Mouse (Mus musculus) monocyte, adult 5-6 weeks (primary cell): Measurements from ENCODE around the gene Sapcd1. TPM values are rescaled to one million over a fixed set of nuclear protein-coding genes. Genes with fewer than 3 reads are reported as not detected.

Experiments used
- ATAC-seq: fragments of 153-309, 156-312 bp; replicated peaks from 2 replicates; pipeline ENCODE4 v1.8.0; 2017; ENCODE audit warnings: mild to moderate bottlenecking; ENCODE audit not compliant: low TSS enrichment, insufficient number of reproducible peaks, severe bottlenecking, poor library complexity, low FRiP score
- total RNA-seq: library from RNA; stranded (forward); fragments of 200-1000, 200-491, 200-594 nt; gene quantifications from 3 replicates; pipeline ENCODE4 v1.2.3, GENCODE M21; 2017

Sapcd1 gene
- total RNA-seq, 1 experiment from 2014 or later = not detected

DNA sequence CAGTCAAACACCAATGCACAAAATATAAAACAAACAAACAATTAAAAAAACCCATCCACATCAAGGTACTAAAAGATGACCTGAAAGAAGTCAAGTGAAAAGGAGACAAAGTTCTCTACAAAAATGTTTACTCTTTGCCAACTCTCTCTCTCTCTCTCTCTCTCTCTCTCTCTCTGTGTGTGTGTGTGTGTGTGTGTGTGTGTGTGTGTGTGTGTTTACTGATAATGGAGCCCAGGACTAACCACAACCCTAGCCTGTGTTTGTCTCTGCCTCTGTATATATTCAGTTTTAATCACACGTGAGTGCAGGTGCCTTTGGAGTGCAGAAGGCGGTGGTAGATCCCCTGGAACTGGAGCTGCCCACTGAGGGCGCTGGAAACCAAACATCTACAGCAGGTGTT, 29.3 kb upstream of the Sapcd1 start:
- no peak for ATAC-seq

GRCm38 (mm10) chr17:35055691-35056495, 28.1 kb upstream of the Sapcd1 start:
- no peak for ATAC-seq

DNA sequence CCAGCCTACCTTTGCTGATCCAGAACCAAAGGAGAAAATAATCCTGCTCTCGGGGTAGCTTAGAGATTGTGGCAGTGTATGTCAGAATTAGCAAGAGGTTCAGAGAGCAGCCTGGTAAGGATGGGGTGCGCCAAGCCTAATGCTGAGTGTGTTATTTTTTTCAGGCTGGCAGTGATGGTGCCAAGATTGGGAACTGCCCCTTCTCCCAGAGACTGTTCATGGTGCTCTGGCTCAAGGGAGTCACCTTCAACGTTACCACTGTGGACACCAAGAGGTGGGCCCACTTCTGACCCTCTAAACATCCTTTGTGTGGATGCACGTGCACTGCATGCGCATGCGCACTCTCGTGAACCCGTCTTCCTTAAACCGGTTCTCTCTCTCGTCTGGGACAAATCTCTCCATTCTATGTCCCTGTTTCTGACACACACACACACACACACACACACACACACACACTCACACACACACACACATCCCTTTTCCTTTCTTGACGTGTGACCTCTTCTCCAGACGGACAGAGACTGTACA, 24.5 kb upstream of the Sapcd1 start:
- no peak for ATAC-seq

DNA sequence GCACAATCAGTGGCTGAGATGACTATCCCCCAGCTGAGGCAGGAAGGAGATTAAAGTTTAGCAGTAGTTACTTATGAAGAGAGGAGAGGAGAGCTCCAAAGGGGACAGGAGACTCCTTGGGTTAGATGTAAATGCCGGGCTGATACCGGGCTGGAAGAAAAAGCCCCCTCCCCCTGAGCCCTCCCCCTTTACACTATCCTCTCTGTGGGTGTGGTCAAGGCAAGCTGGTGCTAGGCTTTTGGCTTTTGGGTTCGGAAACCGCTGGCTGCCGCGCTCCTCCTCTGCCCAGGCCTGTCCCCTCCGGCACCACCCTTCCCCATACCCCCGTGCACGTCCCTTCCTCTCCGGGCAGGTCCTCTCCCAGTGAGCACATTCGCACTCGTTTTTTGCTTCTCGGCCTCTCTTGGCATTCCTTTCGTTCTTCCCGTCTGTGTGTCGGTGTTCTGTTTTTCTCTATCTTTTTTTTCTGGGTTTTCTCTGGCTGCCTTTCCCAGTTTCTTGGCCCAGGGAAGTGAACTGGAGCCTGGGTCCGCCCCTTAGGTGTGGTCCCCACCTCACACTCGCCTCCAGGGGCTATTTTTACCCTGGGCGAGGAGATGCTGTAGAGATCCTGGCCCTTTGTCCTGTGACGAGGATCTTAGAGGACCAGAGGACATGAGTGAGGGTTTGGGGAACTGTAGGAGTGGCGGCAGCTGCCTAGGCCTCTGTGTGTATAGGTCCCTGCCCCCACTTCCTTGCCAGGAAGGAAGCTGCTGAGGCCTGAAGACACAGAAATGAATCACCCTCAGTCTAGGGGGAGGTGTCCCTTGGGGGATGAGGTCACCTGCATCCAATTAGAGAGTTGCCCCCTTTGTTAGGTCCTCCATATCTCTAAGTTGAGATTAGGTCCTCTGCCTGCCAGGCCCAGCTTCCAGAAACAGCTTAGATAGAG, 23.6 kb upstream of the Sapcd1 start:
- ATAC-seq = peak; percentile 80

GRCm38 (mm10) chr17:35050126-35050750, 22.4 kb upstream of the Sapcd1 start:
- ATAC-seq = peak; percentile 24

DNA sequence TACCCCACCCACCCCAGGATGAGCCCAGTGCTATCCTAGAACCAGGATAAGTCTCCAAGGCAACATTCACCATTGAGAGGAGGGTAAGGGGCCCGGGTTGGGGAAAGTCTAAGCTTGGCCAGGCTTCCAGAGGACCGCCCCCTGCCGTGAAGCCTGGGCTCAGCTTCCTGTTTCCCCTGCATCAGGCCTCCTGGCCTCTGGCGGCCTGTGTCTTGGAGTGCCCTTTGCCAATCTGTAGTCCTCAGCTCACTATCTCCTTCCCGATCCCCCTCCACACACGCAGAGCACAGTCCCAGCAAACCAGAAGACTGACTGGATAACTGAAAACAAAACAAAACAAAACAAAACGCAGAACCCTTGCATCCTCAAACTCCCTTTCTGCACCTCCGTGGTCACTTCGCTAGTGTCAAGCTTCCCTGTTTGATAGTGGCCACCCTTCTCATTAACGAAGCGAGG, 21.8 kb upstream of the Sapcd1 start, which contains the start of gene Clic1:
Clic1 (plus strand) TSS at position 406 of the 456 bp plus-strand sequence.
- no peak; the same call in 1 of the 2 replicates for ATAC-seq

DNA sequence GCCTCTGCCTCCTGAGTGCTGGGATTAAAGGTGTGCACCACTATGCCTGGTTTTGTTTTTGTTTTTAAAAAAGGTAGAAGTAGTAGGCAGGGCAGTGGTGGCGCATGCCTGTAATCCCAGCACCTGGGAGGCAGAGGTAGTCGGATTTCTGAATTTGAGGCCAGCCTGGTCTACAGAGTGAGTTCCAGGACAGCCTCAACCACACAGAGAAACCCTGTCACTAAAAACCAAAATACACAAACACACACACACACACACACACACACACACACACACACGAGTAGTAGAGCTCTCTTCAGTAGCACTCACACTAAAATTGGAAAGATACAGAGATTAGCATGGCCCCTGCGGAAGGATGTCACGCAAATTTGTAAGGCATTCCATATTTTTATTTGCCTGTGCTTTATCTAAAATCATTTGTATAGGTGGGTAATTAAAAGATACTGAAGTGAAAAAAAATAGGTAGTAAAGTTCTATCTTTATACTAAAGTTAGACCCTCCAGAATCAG, 21.2 kb upstream of the Sapcd1 start:
- ATAC-seq = no peak

DNA sequence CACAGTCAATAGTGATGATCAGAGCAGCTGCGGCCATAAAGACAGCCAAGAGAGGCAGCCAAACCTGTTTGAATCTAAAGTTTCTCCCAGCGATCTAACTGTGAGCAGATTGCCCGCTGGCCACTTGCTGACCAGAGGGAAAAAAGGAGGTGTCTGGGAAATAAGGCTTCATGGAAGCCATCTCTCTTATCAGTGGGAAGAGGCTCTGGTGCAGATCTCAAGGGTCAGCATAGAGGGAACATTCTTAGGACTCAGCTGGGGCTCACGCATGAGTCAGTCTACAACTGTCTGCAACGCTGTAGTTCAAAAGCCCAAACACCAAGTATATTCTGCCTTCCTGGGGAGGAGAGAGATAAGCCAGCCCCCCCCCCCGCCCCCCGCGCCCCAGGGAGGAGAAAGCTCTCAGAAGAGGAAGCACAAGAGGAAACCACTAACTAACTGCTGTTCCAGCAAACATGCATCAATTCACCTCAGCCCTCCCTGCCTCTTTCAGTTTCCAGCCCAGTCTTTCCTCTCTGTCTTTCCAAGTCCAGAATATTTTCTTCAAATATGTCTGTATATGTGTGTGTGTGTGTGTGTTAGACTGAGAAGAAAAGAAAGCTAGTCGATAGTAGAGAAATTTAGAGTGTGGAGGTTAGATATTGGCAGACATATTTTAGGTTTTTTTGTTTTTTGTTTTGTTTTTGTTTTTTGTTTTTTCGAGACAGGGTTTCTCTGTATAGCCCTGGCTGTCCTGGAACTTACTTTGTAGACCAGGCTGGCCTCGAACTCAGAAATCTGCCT, 20.5 kb upstream of the Sapcd1 start:
- ATAC-seq = no peak

DNA sequence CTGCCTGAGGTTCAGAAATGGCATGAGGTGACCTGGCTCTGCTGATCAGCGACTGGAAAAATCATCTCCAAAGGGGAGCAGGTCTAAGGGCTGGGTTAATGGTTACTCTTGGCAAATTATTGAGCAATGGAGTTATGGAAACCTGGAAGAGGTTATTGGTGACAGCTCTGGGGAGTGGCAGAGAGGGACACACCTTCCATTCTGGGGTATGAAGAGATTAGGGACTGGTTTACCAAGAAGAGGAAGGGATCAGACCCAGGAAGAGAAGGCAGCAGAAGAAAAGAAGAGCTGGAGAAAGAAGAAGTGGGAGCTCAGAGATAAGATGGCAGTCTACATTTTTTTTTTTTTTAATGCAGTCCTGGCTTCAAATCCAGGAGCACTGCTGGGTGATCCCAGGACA, 19.9 kb upstream of the Sapcd1 start:
- ATAC-seq = no peak

- peak; percentile 81 for ATAC-seq
Measured at GRCm38 (mm10) chr17:35046681-35047455, 19.1 kb upstream of the Sapcd1 start, which contains the start of gene Msh5. Gene Msh5, minus strand, starts transcription at chr17:35046745.

GRCm38 (mm10) chr17:35045807-35046680, 18.2 kb upstream of the Sapcd1 start:
- ATAC-seq = no peak

GRCm38 (mm10) chr17:35044904-35045806, 17.3 kb upstream of the Sapcd1 start:
- ATAC-seq = no peak

- ATAC-seq = no peak
Measured at GRCm38 (mm10) chr17:35043794-35044193, 16.0 kb upstream of the Sapcd1 start.

GRCm38 (mm10) chr17:35039121-35039873, 11.5 kb upstream of the Sapcd1 start:
- no peak for ATAC-seq

GRCm38 (mm10) chr17:35034896-35035295, 7.1 kb upstream of the Sapcd1 start:
- no peak for ATAC-seq
